Mouse (Mus musculus) hindbrain, embryonic 11.5 days (tissue): ENCODE results near the gene Hhipl1. TPM values are rescaled to one million over a fixed set of nuclear protein-coding genes. Genes with fewer than 3 reads are reported as not detected.

Experiments
- ATAC-seq: fragments of 200-750 bp; cut with Nextera tagmentation; 2 replicates; pipeline ENCODE4 v1.8.0; 2017; ENCODE audit warnings: mild to moderate bottlenecking, moderate TSS enrichment, moderate library complexity; ENCODE audit not compliant: low FRiP score
- DNase-seq: peaks from one replicate; pipeline ENCODE4 v3.0.0-alpha.2; 2015; ENCODE audit warnings: low spot score
- H3K27ac ChIP-seq: fragments of 300-500 bp; sonication (generic); 2 replicates; pipeline ENCODE4 v1.5.1; 2014; ENCODE audit warnings: mild to moderate bottlenecking, low read depth, low read length
- H3K27me3 ChIP-seq: fragments of 300-500 bp; sonication (generic); 2 replicates; pipeline ENCODE4 v1.6.1; 2014; ENCODE audit warnings: mild to moderate bottlenecking, low read length, moderate library complexity, mixed read lengths; ENCODE audit not compliant: control insufficient read depth, insufficient read depth
- H3K36me3 ChIP-seq: fragments of 300-500 bp; sonication (generic); 2 replicates; pipeline ENCODE4 v1.6.1; 2014; ENCODE audit warnings: mild to moderate bottlenecking, low read length, moderate library complexity, mixed read lengths; ENCODE audit not compliant: control insufficient read depth, insufficient read depth
- H3K4me1 ChIP-seq: fragments of 300-500 bp; sonication (generic); replicated peaks from 2 replicates; pipeline ENCODE4 v1.6.1; 2014; ENCODE audit warnings: low read length, mixed read lengths; ENCODE audit not compliant: control insufficient read depth, insufficient read depth
- H3K4me2 ChIP-seq: fragments of 300-500 bp; sonication (generic); replicated peaks from 2 replicates; pipeline ENCODE4 v1.6.1; 2014; ENCODE audit warnings: mild to moderate bottlenecking, low read depth, low read length
- H3K4me3 ChIP-seq: fragments of 300-500 bp; sonication (generic); 2 replicates; pipeline ENCODE4 v1.5.1; 2014; ENCODE audit warnings: low read depth, low read length
- H3K9ac ChIP-seq: fragments of 300-500 bp; sonication (generic); 2 replicates; pipeline ENCODE4 v1.6.1; 2014; ENCODE audit warnings: low read depth, low read length
- H3K9me3 ChIP-seq: fragments of 300-500 bp; sonication (generic); 2 replicates; pipeline ENCODE4 v1.6.1; 2016; ENCODE audit warnings: low read length; ENCODE audit not compliant: control insufficient read depth
- WGBS: fragments of 180-500 bp; shearing (Covaris S2); extraction: QIAGEN DNeasy Blood & Tissue Kit; methylation state at CpG from one replicate; pipeline ENCODE4 v1.1.7; 2014; 5-methylcytosine and 5-hydroxymethylcytosine counted together
- polyA plus RNA-seq: library from polyadenylated mRNA; unstranded; fragments of >200 nt; fragmentation: Nextera tagmentation; extraction: Ambion mirVana; gene quantifications from 2 replicates; pipeline ENCODE4 v1.2.1, GENCODE M21; 2014

Hhipl1 gene
- polyA plus RNA-seq, 1 experiment from 2014 or later: 1.2 TPM

DNA sequence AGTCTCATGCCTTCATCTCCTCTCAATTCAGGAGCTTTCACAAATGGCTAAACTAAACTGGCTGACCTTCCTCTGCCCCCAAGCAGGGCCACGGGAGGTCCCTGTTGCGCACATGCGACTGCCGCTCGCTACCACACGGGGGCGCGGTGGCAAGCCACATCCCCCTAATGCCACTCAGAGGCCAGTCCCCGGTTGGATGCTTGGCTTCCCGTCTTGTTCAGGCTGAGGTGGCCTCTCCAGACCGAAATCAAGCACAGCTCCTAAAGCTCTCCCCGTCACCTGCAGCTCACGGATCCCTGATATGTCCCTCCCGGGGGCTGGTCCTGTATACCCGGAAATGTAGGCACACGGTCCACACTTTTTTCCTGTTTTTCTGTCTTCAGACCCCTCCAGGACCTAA is 27.0 kb downstream of the Hhipl1 start:
- H3K4me2 ChIP-seq: peak overlapping the region; percentile 75
- WGBS: 3% methylated on average over 16 of the region's 16 CpGs
- ATAC-seq (peak; percentile 36), DNase-seq (peak; percentile 91)
- no peaks in the 10 kb centered on the region for H3K36me3 ChIP-seq
- peaks cover 20% of the 10 kb centered on the region for H3K27me3 ChIP-seq
- 0 out of 2 replicates have a peak overlapping the region, but pooled peaks have one; percentile 12 for H3K27ac ChIP-seq
- no peaks in the 10 kb centered on the region for H3K9me3 ChIP-seq
- peaks cover 10% of the 10 kb centered on the region; the same call in 1 of the 2 replicates for H3K4me1 ChIP-seq
- no peak overlapping the region; the same call in 1 of the 2 replicates for H3K9ac ChIP-seq
- peak overlapping the region; percentile 13 for H3K4me3 ChIP-seq

DNA sequence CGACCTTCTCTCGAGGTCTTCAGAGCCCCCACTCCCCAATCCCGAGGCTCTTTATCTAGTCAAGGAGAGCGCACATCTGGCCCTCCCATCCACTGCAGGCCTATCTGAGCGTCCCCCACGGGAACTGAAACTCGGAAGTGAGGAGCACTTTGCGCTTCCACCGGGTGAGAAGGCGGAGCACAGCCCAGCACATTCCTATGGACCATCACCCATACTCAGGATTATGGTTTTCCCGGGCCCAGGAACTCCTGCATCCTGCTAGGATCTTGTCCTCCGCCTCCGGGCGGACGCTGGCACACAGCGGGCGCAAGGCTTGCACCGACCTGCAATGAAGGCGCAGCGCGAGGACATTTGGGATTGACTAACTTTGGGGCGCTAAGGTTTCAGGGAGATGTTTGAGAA is 27.4 kb downstream of the Hhipl1 start:
- H3K4me2 ChIP-seq: peak overlapping the region; percentile 75
- H3K27me3 ChIP-seq: peaks cover 18% of the 10 kb centered on the region
- 0 out of 2 replicates have a peak overlapping the region, but pooled peaks have one; percentile 12 for H3K27ac ChIP-seq
- H3K9me3 ChIP-seq: no peaks in the 10 kb centered on the region
- H3K9ac ChIP-seq: peak overlapping the region; percentile 12; the same call in 1 of the 2 replicates
- DNase-seq: no peak
- no peaks in the 10 kb centered on the region for H3K36me3 ChIP-seq
- peak; percentile 44 for ATAC-seq
- 2% methylated on average over 22 of the region's 22 CpGs for WGBS
- peaks cover 10% of the 10 kb centered on the region; the same call in 1 of the 2 replicates for H3K4me1 ChIP-seq
- peak overlapping the region; percentile 13 for H3K4me3 ChIP-seq

DNA sequence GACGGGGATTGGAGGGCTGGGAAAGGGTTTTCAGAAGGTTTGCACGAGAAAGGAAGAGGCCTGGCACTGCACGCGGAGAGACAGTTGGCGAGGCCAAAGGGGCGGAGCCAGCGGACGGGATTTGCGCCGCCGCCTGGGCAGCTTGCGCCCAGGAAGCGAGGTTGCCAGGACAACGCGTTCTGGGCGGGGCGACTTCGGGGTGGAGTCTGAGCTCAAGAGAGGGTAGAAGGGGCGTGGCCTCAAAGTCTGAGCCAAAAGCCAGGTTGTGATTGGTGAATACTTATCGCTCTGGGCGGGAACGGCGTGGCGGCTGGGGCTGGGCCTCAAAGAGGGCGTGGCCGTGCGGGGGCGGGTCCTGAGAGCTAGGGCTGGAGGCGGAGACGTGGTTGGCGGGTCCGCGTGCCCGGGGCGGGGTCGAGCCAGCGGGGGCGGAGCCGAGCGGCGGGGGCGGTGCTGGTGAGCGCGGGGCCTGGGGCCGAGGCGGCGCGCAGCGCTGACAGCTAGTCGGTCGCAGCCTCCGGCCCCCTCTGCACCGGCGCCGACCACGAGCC is 27.9 kb downstream of the Hhipl1 start, which contains the start of gene Cyp46a1:
TSS of gene Cyp46a1 (plus strand) at position 487 of the 551 bp plus-strand sequence.
- Histone ChIP-seq H3K4me3 (peak within 1 kb of the TSS; percentile 59), H3K27me3 (peaks cover 13% of the 10 kb centered on the region), H3K4me1 (0 out of 2 replicates have a peak, but pooled peaks cover 7% of the 10 kb centered on the region), H3K9ac (peak within 1 kb of the TSS; percentile 62), H3K4me2 (peak within 1 kb of the TSS; percentile 97), H3K9me3 (no peaks in the 10 kb centered on the region), H3K27ac (0 out of 2 replicates have a peak within 1 kb of the TSS, but pooled peaks have one; percentile 12), H3K36me3 (no peaks in the 10 kb centered on the region)
- under 1% methylated on average over 51 of the region's 56 CpGs for WGBS
- DNase-seq (peak; percentile 100), ATAC-seq (peak; percentile 93)

DNA sequence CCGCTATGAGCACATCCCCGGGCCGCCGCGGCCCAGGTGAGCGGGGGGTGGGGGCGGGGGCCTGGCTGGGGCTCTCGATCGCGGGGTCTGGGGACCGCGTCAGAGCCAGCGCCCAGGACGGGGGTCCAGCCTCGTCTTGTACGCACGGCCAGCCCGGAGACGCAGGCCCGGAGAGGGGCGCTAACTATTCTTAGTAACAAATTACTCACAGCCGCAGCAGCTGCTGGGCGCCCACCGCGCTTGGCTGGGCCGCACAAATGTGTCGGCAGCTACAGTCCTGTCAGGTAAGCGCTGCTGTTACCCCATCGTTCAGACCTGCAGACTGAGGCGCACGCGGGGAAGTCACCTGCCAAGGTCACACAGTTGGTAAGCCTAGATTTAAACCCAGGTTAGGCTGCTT is 28.5 kb downstream of the Hhipl1 start:
- Histone ChIP-seq H3K27ac (no peak overlapping the region), H3K4me2 (peak overlapping the region; percentile 97)

DNA sequence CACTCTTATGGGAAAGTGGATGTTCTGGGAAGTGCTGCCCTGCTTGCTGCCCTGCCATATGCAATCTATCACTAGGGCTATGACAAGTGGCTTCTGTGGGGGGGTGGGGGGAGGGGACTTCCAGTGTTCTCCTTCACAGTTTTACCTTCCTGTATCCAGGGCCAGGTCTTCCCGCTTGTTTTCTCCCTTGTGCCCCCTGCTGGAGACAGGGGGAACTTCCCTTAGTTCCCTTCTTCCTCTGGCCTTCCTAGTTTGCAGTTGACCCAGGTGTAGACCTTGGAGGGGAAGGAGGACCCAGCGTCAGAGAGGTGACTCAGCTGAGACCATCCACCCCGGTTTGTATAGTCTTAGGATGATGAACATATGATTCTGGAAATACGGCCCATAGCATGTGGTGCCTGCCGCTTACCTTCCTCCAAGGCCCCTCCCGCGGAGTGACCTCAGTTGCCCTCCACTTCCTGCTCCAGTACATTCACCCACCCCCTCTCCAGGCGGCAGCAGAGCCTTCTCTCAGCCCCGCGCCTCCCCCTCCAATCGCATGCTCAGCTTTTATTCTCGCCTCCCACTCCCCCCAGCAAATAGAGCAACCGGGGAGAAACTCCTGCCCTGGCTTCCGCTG is 32.6 kb downstream of the Hhipl1 start:
- WGBS: 29% methylated on average over 12 of the region's 14 CpGs
- Histone ChIP-seq H3K4me1 (no peaks in the 10 kb centered on the region), H3K9ac (no peak overlapping the region), H3K4me2 (peak overlapping the region; percentile 7; the same call in 1 of the 2 replicates), H3K9me3 (no peaks in the 10 kb centered on the region), H3K36me3 (no peaks in the 10 kb centered on the region), H3K4me3 (no peak overlapping the region), H3K27ac (no peak overlapping the region), H3K27me3 (peaks cover 7% of the 10 kb centered on the region)
- ATAC-seq (no peak), DNase-seq (peak; percentile 73)

More for the DNA sequence above, 28.5 kb downstream of the Hhipl1 start:
- H3K36me3 ChIP-seq: no peaks in the 10 kb centered on the region
- peaks cover 11% of the 10 kb centered on the region for H3K27me3 ChIP-seq
- peak overlapping the region; percentile 59 for H3K4me3 ChIP-seq
- peak overlapping the region; percentile 62 for H3K9ac ChIP-seq
- ATAC-seq (no peak), DNase-seq (no peak)
- WGBS: 2% methylated on average over 31 of the region's 32 CpGs
- 0 out of 2 replicates have a peak, but pooled peaks cover 7% of the 10 kb centered on the region for H3K4me1 ChIP-seq
- H3K9me3 ChIP-seq: no peaks in the 10 kb centered on the region

DNA sequence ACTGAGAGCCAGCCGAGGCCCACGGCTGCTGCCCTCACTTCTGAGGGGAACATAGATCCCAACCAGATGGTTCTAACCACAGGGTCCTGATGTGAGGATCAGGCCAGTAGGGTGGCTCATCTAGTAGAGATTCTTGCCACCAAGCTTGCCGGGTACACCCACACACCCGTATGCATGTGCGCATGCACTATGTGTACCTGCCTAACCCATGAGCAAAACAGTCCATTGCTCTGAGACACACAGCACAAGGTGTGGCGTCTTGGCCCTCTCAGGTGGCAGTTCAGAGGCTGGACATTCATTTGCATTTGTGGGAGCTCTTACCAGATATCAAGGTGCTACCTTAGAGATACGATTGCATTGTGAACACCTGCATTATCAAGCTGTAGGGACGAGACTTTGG is 42.1 kb downstream of the Hhipl1 start:
- Histone ChIP-seq H3K36me3 (no peaks in the 10 kb centered on the region), H3K4me3 (no peak overlapping the region), H3K4me1 (peaks cover 2% of the 10 kb centered on the region; the same call in 1 of the 2 replicates), H3K27me3 (peaks cover 15% of the 10 kb centered on the region), H3K9ac (no peak overlapping the region), H3K27ac (no peak overlapping the region), H3K4me2 (no peak overlapping the region), H3K9me3 (no peaks in the 10 kb centered on the region)
- WGBS: 85% methylated on average over 8 of the region's 8 CpGs
- ATAC-seq: no peak
- no peak for DNase-seq

DNA sequence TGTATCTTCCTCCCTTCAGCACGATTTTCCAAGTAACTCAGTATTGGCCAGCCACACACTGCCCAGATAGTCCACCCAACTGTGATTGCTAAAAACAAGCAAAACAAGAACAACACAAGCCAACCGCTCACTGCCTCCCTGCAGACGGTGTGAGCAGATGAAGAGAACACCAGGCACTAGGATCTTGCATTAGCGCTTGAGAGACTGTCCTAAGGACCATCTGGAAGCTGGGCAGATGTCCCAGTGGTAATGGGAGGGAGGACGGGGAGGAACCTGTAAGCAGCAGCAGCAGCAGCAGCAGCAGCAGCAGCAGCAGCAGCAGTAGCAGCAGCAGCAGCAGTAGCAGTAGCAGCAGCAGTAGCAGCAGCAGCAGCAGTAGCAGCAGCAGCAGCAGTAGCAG is 43.0 kb downstream of the Hhipl1 start:
- Histone ChIP-seq H3K4me2 (no peak overlapping the region), H3K9ac (no peak overlapping the region), H3K36me3 (no peaks in the 10 kb centered on the region), H3K4me3 (no peak overlapping the region), H3K4me1 (peaks cover 2% of the 10 kb centered on the region; the same call in 1 of the 2 replicates), H3K27ac (no peak overlapping the region), H3K27me3 (peaks cover 22% of the 10 kb centered on the region), H3K9me3 (no peaks in the 10 kb centered on the region)
- DNase-seq: no peak
- no peak for ATAC-seq
- 76% methylated on average over 5 of the region's 5 CpGs for WGBS

DNA sequence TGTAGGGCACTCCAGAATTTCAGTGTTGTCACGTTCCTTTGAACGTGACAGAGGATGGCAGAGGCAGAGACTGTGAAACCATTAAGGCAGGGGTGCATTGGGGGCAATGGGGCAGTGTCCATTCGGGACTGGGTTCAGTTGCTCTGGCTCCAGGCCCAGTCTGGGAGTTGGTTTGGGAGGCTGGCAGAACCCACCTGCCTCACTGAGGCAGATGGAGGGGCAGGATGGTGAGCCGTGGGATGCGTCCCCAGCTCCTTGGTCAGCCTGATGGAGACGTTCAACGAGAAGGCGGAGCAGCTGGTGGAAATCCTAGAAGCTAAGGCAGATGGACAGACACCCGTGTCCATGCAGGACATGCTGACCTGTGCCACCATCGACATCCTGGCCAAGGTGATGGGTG is 44.9 kb downstream of the Hhipl1 start:
- Histone ChIP-seq H3K36me3 (no peaks in the 10 kb centered on the region), H3K9me3 (no peaks in the 10 kb centered on the region), H3K27me3 (peaks cover 22% of the 10 kb centered on the region), H3K4me3 (no peak overlapping the region), H3K4me2 (no peak overlapping the region), H3K9ac (no peak overlapping the region), H3K27ac (no peak overlapping the region), H3K4me1 (peaks cover 2% of the 10 kb centered on the region; the same call in 1 of the 2 replicates)
- ATAC-seq (no peak), DNase-seq (no peak)
- 82% methylated on average over 10 of the region's 10 CpGs for WGBS
